Mouse (Mus musculus) bone marrow, adult 2 months (tissue): Measurements from ENCODE around the gene Ss18l1.

Source experiments
- CTCF ChIP-seq: fragments of 200-500 bp; IDR thresholded peaks from 2 replicates; pipeline ENCODE4 v1.5.1; 2011; ENCODE audit warnings: low read length, control low read depth; ENCODE audit not compliant: control insufficient read depth, insufficient read depth
- POLR2A ChIP-seq: fragments of 200-500 bp; IDR thresholded peaks from 2 replicates; pipeline ENCODE4 v1.6.1; 2011; ENCODE audit warnings: low read depth, mild to moderate bottlenecking, control low read depth, low read length, borderline replicate concordance; ENCODE audit not compliant: control insufficient read depth

DNA sequence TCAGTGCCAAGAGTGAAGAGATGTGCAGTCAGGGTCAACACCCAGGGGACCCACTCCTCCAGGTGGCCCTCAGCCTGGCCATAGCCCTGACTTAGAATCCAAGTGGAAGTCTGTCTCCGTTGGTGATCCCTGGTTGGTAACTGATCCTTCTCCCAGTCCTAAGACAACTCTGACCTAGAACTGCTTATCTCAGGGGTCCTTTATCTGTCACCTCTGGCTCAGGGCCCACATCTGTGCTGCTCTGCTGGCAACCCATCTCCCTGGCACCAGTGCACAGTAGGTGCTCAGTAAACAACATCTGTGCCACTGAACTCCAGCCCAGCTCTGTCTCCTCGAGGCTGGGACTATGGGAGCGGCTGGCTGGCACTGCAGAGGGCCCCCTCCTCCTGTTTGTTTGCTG is 55.3 kb downstream of the Ss18l1 start:
- TF ChIP-seq CTCF (no peak), POLR2A (no peak)
